Mouse (Mus musculus): Measurements from ENCODE around the gene Chat.

- TF ChIP-seq POLR2A (IDR thresholded peaks at IDR 0.05; ENCODE audit: low read depth, low read length) (no peak), CTCF (IDR thresholded peaks at IDR 0.05; ENCODE audit: extremely low read depth, insufficient read depth, insufficient read length, insufficient replicate concordance) (no peak)
These were observed 96.0 kb downstream of the Chat start for GRCm38 (mm10) chr14:32369756-32370155.
